Mouse (Mus musculus): Measurements from ENCODE around the gene Ablim1. TPM values are rescaled to one million over a fixed set of nuclear protein-coding genes. Genes with fewer than 3 reads are reported as not detected.

The Ablim1 gene
- polyA plus RNA-seq, 1 experiment from 2014 or later: 41.9 TPM

DNA sequence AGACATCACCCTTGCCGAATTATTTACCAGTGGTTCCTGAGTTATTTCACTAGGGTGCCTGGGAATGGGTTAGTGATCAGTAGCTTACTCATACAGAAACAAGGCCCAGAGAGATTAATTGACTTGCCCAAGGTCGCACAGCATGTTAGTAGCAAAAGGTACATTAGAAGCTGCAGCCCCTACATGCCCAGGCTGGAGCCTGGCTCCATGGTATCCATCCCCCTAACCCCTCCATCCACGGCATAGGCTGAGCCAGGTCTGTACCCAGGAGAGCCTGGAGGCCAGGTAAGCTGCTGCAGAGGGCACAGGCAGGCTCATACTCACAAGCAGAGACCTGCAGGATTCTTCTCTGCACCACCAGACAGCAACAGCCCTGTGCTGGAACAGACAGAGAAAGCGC is 312.8 kb downstream of the Ablim1 start:
- no peaks in the 10 kb centered on the region for H3K36me3 ChIP-seq
- 0 out of 2 replicates have a peak overlapping the region, but pooled peaks have one; percentile 6 for H3K27ac ChIP-seq
- no peak for DNase-seq (ENCODE audit: low spot score)
- H3K4me1 ChIP-seq: peaks cover 22% of the 10 kb centered on the region
- no peak overlapping the region for H3K4me3 ChIP-seq
- H3K27me3 ChIP-seq (ENCODE audit: insufficient read depth, poor library complexity, severe bottlenecking): peaks cover 16% of the 10 kb centered on the region
- no peaks in the 10 kb centered on the region for H3K9me3 ChIP-seq
- WGBS: 88% methylated on average over 4 of the region's 4 CpGs

DNA sequence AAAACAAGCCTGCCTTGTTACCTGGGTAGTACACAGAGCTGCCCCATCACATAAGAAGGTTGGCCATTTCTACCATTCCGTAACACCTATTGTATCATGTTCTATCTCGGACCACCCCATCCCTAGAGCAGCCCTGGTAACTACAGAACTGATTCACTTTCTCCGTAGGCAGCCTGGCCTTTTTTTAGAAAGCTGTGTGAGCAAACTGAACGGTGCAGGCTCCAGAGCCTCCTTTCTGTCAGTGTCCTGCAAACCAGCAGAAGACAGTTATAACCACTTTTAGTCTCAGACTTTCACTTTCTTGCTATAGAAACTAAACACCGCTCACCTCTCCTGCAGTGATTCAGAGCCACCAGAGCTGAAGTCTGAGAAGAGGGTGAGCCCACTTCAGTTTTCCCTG is 314.1 kb downstream of the Ablim1 start:
- Histone ChIP-seq H3K27me3 (ENCODE audit: insufficient read depth, poor library complexity, severe bottlenecking) (peaks cover 6% of the 10 kb centered on the region; the same call in 1 of the 2 replicates), H3K9me3 (no peaks in the 10 kb centered on the region), H3K27ac (no peak overlapping the region), H3K4me3 (no peak overlapping the region), H3K36me3 (no peaks in the 10 kb centered on the region), H3K4me1 (peaks cover 26% of the 10 kb centered on the region)
- 70% methylated on average over 5 of the region's 5 CpGs for WGBS
- no peak for DNase-seq (ENCODE audit: low spot score)

DNA sequence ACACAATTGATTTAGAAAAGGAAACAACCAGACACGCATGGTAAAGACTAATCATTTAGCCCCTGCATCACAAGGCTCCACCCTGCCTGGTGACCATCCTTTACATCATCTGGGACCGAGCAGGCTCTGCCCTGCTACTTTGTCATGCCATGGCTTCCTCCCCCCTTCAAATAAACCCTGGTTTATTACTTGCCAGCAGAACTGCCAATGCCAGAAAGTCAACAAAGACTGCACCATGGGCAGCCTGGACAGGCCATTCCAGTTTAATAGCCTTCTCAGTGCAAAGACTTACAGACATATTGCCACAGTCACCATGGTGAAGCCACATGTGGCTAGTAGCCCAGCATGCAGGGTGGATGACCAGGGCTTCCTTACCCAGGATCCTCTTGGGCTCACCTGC is 314.9 kb downstream of the Ablim1 start:
- peaks cover 29% of the 10 kb centered on the region for H3K4me1 ChIP-seq
- H3K27me3 ChIP-seq (ENCODE audit: insufficient read depth, poor library complexity, severe bottlenecking): no peaks in the 10 kb centered on the region; the same call in 1 of the 2 replicates
- DNase-seq (ENCODE audit: low spot score): no peak
- H3K4me3 ChIP-seq: no peak overlapping the region
- no peak overlapping the region for H3K27ac ChIP-seq
- H3K9me3 ChIP-seq: no peaks in the 10 kb centered on the region
- WGBS: 82% methylated on average over 2 of the region's 2 CpGs
- no peaks in the 10 kb centered on the region for H3K36me3 ChIP-seq

- Histone ChIP-seq H3K4me3 (no peak overlapping the region), H3K9me3 (no peaks in the 10 kb centered on the region), H3K27ac (no peak overlapping the region), H3K36me3 (no peaks in the 10 kb centered on the region), H3K27me3 (ENCODE audit: insufficient read depth, poor library complexity, severe bottlenecking) (no peaks in the 10 kb centered on the region; the same call in 1 of the 2 replicates), H3K4me1 (peaks cover 32% of the 10 kb centered on the region)
- 75% methylated on average over 2 of the region's 2 CpGs for WGBS
- DNase-seq (ENCODE audit: low spot score): no peak
These were observed 315.8 kb downstream of the Ablim1 start for GRCm38 (mm10) chr19:56998910-56999309.

- H3K27ac ChIP-seq: no peak overlapping the region; the same call in 1 of the 2 replicates
- DNase-seq (ENCODE audit: low spot score): no peak
- no peaks in the 10 kb centered on the region; the same call in 1 of the 2 replicates for H3K27me3 ChIP-seq (ENCODE audit: insufficient read depth, poor library complexity, severe bottlenecking)
- WGBS: 83% methylated on average over 4 of the region's 4 CpGs
- no peak overlapping the region for H3K4me3 ChIP-seq
- H3K36me3 ChIP-seq: no peaks in the 10 kb centered on the region
- H3K9me3 ChIP-seq: no peaks in the 10 kb centered on the region
- H3K4me1 ChIP-seq: peaks cover 33% of the 10 kb centered on the region
These were observed 316.4 kb downstream of the Ablim1 start for GRCm38 (mm10) chr19:56998331-56998730.

GRCm38 (mm10) chr19:56997164-56997599 is 317.5 kb downstream of the Ablim1 start:
- H3K4me1 ChIP-seq: peaks cover 28% of the 10 kb centered on the region

GRCm38 (mm10) chr19:56995441-56995840 is 319.3 kb downstream of the Ablim1 start:
- Histone ChIP-seq H3K36me3 (no peaks in the 10 kb centered on the region), H3K27ac (no peak overlapping the region), H3K27me3 (ENCODE audit: insufficient read depth, poor library complexity, severe bottlenecking) (no peaks in the 10 kb centered on the region), H3K4me3 (no peak overlapping the region), H3K9me3 (no peaks in the 10 kb centered on the region), H3K4me1 (peaks cover 33% of the 10 kb centered on the region)
- DNase-seq (ENCODE audit: low spot score): no peak
- WGBS: 78% methylated on average over 4 of the region's 4 CpGs

More at GRCm38 (mm10) chr19:56997164-56997599, 317.5 kb downstream of the Ablim1 start:
- Histone ChIP-seq H3K9me3 (no peaks in the 10 kb centered on the region), H3K27me3 (ENCODE audit: insufficient read depth, poor library complexity, severe bottlenecking) (no peaks in the 10 kb centered on the region; the same call in 1 of the 2 replicates), H3K4me3 (peak overlapping the region; percentile 50), H3K27ac (peak overlapping the region; percentile 78), H3K36me3 (no peaks in the 10 kb centered on the region)
- 4% methylated on average over 10 of the region's 10 CpGs for WGBS
- no peak for DNase-seq (ENCODE audit: low spot score)

GRCm38 (mm10) chr19:56994653-56995052 is 320.1 kb downstream of the Ablim1 start:
- Histone ChIP-seq H3K4me1 (peaks cover 41% of the 10 kb centered on the region), H3K27me3 (ENCODE audit: insufficient read depth, poor library complexity, severe bottlenecking) (no peaks in the 10 kb centered on the region), H3K4me3 (no peak overlapping the region), H3K27ac (no peak overlapping the region), H3K36me3 (no peaks in the 10 kb centered on the region), H3K9me3 (no peaks in the 10 kb centered on the region)
- WGBS: 72% methylated on average over 4 of the region's 4 CpGs
- no peak for DNase-seq (ENCODE audit: low spot score)

DNA sequence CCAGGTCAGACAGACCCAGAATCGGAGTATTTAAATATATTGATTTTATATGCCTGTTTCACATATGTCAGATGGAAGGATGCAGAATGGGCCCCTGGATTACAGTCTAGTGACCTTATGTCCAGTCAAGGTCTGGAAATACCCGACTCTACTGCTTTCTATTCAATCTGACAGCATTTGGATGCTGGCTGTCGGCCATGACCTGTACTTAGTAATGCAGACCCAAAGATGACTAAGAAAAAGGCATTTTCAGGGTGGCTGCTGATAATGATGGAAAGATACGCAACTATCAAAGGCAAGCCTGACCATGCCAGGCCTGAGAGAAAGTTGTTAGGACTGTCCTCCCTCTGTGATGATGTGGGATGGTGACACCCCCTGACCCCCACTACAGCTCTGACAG is 321.0 kb downstream of the Ablim1 start:
- Histone ChIP-seq H3K4me1 (peaks cover 46% of the 10 kb centered on the region), H3K36me3 (no peaks in the 10 kb centered on the region), H3K27ac (peak overlapping the region; percentile 42; the same call in 1 of the 2 replicates), H3K27me3 (ENCODE audit: insufficient read depth, poor library complexity, severe bottlenecking) (no peaks in the 10 kb centered on the region), H3K9me3 (no peaks in the 10 kb centered on the region), H3K4me3 (no peak overlapping the region)
- 71% methylated on average over 4 of the region's 4 CpGs for WGBS
- no peak for DNase-seq (ENCODE audit: low spot score)

DNA sequence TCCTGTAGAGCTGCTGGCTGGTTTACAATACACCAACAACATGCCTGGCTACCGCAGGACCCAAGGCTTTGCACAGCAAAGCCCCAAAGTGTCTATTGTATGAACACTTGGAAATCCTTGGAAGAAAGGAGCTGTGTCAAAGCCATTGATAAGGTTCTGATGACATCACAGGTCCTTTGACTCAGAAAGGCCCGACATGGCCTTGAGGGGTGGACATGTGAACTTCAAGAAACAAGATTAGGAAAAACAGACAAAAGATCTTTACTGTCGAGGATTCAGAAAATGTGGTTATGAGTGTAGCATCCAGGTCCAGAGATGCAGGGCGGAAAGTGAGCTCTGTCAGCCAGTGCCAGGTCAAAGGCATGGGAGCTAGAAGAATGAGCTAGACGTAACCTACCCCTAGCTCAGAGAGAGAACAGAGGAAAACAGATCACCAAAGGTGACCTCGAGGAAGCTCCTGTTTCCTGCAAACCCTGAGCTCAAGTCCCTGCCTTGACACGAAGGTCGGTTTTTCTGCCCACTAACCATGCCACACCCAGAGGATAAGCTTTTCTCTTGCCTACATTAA is 321.7 kb downstream of the Ablim1 start:
- no peaks in the 10 kb centered on the region for H3K27me3 ChIP-seq (ENCODE audit: insufficient read depth, poor library complexity, severe bottlenecking)
- no peak overlapping the region for H3K4me3 ChIP-seq
- no peaks in the 10 kb centered on the region for H3K36me3 ChIP-seq
- no peaks in the 10 kb centered on the region for H3K9me3 ChIP-seq
- DNase-seq (ENCODE audit: low spot score): no peak
- peaks cover 53% of the 10 kb centered on the region for H3K4me1 ChIP-seq
- no peak overlapping the region for H3K27ac ChIP-seq
- 66% methylated on average over 8 of the region's 8 CpGs for WGBS

- peak overlapping the region; percentile 59; the same call in 1 of the 2 replicates for H3K27ac ChIP-seq
- no peaks in the 10 kb centered on the region for H3K27me3 ChIP-seq (ENCODE audit: insufficient read depth, poor library complexity, severe bottlenecking)
- WGBS: 41% methylated on average over 14 of the region's 14 CpGs
- no peak for DNase-seq (ENCODE audit: low spot score)
- H3K4me1 ChIP-seq: peaks cover 61% of the 10 kb centered on the region
- H3K4me3 ChIP-seq: 0 out of 2 replicates have a peak overlapping the region, but pooled peaks have one; percentile 8
- no peaks in the 10 kb centered on the region for H3K36me3 ChIP-seq
- no peaks in the 10 kb centered on the region for H3K9me3 ChIP-seq
These were observed 324.2 kb downstream of the Ablim1 start for GRCm38 (mm10) chr19:56990367-56991111.

- no peaks in the 10 kb centered on the region for H3K36me3 ChIP-seq
- no peak for DNase-seq (ENCODE audit: low spot score)
- H3K4me1 ChIP-seq: peaks cover 61% of the 10 kb centered on the region
- WGBS: 86% methylated on average over 8 of the region's 8 CpGs
- H3K27ac ChIP-seq: peak overlapping the region; percentile 59
- no peaks in the 10 kb centered on the region for H3K9me3 ChIP-seq
- no peaks in the 10 kb centered on the region for H3K27me3 ChIP-seq (ENCODE audit: insufficient read depth, poor library complexity, severe bottlenecking)
- H3K4me3 ChIP-seq: no peak overlapping the region
These were observed 325.5 kb downstream of the Ablim1 start for GRCm38 (mm10) chr19:56989171-56989570.

- Histone ChIP-seq H3K9me3 (no peaks in the 10 kb centered on the region), H3K27me3 (ENCODE audit: insufficient read depth, poor library complexity, severe bottlenecking) (no peaks in the 10 kb centered on the region), H3K36me3 (no peaks in the 10 kb centered on the region), H3K27ac (peak overlapping the region; percentile 53), H3K4me3 (no peak overlapping the region), H3K4me1 (peaks cover 65% of the 10 kb centered on the region)
- 59% methylated on average over 4 of the region's 4 CpGs for WGBS
- DNase-seq (ENCODE audit: low spot score): no peak
These were observed 330.5 kb downstream of the Ablim1 start for GRCm38 (mm10) chr19:56984229-56984628.
